Mouse (Mus musculus): ENCODE measurements at regions not wholly inside any gene's neighbourhood (a gene's known extent, or its start where the extent isn't known, plus 50 kb on each side); places are given as distances from the start of the nearest gene placed in this dataset.
"Not testable (repeated sequence)": the region's sequence is repeated elsewhere in the genome, so short reads cannot be mapped to it uniquely, and the experiment has no call there.

DNA sequence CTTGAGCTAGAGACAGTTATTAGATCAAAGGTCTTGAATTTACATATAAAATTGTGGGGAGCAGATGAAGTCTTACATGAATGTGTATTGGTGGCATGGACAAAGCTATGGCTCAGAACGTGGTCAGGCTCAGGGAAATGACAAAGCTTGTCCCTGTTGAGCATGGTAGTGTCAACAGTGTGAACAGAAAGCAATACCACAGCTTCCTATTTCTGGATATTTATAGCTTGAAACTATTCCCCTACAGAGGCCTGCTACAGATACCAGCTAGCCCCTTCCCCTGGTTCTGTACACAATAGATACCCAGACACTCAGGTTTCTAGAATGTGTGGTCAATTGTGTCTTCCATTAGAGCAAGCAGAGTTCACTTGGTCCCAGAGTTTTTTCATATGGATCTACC lies 236.8 kb upstream of the Rarb start:
- DNase-seq = no peak

DNA sequence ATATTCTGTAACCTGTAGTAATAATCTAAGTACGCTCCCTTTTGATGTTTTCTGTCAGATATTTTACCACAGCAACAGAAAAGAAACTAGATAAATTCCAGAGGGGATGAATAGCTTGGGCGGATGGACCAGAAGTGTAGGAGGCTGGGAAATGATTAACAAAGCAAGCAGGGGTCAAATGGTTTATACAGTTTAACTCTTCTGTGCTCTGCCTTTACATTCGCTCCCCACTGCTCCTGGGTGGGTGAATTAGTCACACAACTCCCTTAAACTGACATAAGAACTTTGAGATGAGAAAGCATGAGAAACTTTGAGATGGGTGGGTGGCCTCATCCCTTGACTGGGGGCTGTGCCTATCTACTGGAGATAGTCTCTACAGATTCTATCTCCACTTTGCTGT lies 235.4 kb upstream of the Rarb start:
- DNase-seq = no peak

DNA sequence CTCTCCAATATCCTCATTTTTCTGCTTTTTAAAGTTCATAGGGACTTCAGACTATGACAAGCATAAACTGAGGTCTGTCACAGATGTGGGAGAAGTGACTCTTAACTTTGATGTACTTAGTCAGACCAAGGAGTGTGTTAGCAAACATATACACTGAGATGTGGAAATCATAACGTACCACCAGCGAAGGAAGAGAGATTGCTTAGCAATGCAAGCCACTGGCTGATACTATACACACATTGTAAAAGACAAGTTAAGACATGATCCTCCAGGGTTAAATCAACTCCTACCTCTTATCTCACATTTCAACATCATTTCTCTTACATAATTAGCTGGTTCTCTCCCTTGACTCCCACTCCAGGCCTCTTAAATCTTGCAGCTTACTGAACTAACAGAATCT lies 227.9 kb upstream of the Rarb start:
- DNase-seq = no peak

DNA sequence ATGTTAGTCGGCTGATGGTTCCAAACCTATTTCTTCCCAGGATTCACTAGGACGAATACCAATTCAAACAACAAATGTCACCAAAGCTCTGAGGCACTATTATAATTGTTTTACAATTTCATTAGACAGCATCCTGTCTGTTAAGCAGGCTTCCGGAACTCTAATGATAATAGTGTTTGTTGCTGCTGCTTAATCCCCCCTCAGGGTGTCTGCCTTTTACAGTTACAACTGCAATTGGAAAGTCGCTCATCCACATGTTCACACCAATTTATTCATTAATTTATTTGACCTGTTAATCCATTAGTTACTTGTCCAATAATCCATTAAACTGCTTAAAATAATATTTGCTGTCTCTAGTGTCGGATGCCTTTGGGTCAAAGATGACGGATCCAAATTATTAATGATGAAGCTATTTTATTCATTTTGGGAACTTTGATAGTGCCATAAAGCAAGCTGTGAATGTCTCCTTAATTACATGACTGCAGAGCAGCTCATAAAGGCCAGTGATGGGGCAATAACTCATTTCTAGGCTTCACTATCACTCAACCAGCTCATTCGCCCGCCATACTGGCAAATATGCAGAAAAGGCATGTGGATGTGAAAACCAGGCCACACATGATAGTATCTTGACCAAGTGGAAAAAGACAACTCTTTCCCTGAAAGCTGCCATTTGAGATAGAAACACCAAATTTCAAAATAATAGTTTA lies 226.6 kb upstream of the Rarb start:
- DNase-seq = no peak

DNA sequence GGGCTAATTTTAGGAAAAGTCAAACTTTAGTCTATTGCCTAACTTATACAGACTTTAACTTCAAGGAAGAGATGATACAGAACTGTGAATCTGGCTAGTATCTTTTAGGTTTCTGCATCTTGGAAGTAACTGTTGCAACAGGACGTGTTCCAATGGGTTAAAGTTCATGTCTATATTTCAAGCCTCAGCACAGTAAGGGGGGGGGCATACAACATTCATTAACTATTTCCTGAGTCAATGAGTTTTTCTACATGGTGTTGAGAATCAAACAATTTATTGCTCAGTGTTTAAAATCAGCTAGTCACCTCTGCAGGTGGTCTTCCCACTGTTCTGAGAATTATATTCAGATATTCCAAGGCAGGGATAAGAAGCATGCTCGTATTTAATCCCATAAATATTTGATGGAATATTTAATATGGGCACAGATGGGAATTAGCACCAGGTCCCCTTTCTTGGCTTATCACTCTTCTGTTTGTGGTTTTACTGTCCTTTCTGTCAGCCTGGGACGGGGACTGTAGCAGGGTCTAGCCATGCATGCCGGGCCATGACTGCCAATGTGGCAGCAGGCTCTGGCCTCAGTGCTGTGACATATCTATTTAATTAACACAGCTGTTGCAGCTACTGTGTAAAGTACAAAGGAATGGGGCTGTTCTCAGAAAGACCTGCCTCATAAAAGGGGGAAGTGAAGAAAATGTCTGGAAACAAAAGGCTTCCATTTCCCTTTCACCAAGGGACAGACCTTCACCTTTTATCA lies 201.8 kb upstream of the Rarb start:
- DNase-seq = no peak

DNA sequence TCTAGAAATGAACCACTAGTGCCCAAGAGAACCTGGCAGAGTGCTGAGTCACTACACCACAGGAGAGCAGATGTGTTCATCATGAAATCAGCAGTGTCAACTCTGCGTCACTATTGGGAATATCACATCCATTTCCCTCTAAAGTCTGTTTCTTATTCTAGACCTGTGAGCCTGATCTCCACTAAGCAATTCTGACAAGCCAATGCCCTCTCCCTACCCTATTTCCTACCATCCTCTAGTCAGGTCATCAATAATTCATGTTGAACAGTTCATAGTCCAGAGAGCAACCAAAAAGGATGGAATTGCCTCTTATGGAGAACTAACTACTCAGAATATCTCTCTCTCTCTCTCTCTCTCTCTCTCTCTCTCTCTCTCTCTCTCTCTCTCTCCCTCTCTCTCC lies 194.0 kb upstream of the Rarb start:
- DNase-seq = no peak

DNA sequence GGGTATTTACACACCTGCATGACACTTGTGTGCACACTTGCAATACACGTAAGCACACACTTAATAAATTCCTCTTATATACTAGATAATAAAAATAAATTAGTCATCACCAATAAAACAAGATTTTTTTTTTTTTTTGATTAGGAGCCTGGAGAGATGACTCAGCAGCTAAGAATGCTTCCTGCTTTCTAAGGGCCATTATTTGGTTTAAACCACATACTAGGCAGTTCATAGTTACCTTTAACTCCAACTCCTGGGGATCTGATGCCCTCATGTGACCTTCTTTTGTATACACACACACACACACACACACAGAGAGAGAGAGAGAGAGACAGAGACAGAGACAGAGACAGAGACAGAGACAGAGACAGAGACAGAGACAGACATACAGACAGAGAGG lies 193.2 kb upstream of the Rarb start:
- no peak for DNase-seq

DNA sequence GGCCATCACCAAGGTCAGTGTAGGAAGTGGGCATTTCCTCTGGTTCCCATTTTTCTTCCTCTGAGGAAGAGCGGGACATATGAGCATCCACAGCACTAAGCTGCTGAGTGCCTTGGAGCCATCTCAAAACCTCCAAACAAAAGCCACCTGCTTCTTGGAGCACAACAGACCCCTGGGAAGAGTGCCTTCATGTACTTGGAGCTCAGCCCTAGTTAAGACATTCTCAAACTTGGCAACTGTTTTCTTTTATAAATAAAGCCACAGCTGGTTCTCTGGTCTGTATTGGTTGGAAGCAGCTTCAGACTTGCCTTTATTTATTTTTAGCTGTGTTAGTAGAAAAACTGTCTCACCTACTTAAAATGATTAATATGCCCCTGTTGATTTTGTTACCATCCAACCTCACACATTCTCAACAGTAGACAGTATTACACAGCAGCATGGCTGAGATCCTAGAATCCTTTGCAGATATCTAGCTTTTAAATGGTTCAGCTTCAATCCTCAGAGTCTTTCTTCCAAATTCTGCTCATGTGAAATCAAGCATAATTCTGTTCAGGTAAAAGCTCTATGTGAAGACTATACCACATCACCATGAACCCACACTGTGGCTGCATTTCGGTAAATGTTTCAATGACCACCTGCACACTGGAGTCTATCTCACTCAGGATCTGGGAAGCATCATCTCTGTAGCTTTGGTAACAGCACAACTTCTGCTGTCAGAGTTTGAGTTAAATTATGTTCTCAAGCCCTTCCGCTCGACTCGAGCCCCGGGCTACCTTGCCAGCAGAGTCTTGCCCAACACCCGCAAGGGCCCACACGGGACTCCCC lies 186.4 kb upstream of the Rarb start:
- no peak for DNase-seq

DNA sequence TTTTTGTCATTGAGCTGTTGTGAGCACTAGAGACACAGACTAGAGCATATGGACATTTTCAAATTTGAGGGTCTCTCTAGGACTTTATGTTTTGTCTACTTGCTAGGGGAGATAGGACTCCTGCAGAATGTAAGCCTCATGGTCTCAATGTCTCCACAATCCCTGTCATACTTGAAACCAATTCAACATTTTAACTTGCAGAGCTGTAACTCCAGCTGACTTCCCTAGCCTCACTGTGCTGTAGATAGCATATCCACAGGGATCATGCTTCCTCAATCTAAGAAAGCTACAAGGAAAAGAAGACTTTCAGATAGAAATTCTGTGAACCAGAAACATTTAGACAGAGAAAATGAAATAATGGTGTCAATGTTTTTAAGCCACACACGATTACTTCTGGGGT lies 185.8 kb upstream of the Rarb start:
- no peak for DNase-seq

DNA sequence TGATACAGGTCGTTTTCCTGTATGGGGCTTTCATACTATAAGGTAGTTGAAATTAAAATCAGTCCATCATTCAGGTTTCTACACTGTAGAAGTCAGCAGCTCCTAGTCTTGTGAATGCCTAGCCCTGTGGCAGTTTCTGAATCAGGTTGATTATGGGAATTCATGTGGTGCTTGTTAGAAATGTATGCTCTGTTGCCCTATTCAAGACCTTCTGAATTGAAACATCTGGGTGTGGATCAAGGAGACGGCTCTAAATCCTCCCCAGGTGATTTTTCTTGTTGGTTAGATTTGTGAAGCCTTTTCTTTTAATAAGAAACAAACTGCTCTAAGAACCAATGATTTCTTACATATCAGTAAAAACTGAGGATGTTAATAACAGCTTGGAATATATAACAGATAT lies 177.8 kb upstream of the Rarb start:
- no peak for DNase-seq

DNA sequence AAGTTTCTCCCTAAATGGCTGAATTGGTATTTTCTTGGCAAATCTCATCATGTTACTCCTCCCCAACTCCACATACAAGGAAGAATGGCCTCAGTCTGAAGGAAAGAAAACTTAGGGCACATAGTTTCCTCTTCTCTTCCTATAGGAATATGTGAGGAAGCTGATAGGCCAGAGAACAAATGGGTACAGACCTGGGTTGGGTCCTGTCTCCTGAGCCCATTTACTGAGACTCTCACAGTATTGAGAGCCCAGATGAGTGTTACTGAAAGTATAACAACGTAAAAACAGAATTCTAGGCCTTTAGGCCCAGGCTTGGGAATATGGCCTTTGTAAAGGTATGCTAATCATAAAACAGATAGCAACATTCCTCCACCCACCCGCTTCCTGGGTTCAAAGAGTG lies 152.0 kb upstream of the Rarb start:
- DNase-seq = not testable (repeated sequence)

DNA sequence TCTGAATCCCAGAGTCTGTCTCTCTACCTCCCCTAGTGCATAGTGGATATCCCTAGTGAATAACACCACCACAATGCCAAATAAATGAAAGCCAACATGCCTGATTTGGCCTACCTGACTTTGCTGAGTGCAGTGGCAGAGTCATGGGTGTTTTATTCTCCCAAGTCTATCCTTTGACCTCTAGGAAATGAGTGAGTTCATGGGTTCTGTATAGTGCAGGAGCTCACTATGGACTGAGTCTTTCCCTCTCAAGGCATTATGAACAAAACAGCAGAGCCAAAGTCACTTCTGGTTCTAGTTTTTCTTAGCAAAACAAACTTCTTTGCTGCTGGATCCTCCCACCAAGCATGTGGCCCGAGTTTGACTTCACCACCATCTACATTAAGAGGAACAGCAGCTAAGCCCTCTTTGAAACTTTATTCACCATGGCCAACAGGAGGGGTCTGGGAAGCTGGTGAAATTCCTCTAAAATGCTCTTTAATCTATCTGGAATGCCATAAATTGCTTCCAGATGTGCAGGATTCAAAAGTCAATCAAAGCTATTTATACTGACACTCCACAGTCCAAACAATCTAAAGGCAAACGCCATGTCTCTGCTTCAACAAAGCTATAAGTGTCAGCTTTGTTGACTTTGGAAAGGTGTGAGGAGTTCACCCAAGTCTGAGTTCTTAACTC lies 145.9 kb upstream of the Rarb start:
- DNase-seq = no peak

DNA sequence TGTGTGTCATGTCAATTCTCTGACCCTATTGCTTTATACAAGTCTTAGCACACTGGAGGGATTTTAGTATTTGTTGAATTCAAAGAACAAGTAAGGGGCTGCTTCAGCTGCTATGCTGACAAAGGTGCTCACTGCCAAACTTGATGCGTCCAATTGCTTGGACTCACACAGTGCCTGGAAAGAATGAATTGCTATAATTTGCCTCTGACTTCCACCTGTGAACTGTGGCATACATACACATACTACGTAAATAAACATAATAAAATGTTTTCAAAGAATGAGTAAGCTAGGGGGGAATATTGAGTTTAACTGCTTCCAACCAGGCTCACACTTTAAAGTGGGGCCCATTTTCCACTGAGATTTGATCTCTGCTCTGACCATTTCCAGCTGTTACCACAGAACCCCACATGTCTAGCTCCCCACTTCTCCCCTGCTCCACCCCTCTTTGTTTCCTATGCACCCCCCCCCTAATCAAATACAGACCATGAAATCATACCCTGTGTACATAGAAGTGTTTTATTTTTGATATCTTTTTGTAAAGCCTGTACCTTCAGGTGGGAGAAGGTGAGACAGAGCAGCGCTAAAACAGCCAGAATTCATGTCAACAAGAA lies 143.4 kb upstream of the Rarb start:
- no peak for DNase-seq

DNA sequence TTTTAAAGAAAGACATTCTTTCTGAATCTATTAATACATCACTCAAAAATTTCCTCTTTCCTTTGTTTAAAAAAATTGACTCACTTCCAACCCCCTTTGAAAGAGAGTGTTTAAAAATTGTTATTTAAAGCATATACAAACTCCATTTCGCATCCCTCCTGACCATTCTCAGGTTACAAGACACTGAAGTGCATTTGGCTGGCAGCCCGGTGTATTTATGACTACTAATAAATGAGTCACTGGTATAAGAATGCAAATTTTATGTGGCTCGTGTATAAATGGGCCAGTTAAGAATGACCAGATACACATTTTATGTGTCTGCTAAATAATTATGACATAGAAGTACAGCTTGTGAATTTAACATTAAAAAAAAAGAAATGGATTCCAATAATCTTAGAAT lies 138.8 kb upstream of the Rarb start:
- no peak for DNase-seq

DNA sequence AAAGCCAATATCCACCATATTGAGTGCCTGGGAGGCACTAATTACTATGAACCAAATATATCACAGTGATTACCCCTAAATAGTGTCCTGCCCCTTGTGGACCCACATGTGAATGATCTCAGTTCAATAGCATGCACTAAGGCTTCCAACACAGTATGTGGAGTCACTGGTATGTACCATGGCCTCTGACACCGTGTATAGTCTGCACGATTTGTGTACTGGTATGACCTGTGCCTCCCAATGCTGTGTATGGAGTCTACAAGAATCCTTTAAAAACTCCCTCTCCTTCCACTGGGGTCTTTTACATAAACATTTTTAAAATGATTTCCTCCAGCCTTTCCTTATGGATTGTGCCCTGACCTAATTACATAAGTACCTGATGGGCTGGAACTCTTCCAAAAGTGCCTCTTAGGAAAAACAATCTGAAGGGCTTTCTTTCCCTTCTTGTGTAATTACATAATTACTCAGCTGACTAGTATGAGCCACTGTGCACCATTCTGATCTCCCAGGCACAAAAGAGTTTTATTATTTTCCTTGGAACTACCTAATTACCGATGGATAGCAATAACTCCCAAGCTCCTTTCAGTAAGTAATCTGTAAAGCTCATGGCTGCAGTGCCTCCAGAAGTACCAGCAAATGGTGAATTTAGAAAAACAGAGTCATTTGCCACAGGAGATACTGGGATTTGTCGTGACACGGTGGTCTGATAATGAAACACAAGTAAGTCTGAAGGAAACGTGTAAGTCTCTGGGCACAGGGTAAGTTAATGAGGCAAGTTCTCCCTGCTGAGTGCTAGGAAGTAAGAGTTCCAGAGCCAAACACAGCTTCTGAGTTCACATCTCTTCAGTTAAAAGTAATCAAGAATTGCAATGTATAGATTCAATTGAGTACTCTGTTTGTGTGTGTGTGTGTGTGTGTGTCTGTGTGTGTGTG lies 135.8 kb upstream of the Rarb start:
- no peak for DNase-seq

DNA sequence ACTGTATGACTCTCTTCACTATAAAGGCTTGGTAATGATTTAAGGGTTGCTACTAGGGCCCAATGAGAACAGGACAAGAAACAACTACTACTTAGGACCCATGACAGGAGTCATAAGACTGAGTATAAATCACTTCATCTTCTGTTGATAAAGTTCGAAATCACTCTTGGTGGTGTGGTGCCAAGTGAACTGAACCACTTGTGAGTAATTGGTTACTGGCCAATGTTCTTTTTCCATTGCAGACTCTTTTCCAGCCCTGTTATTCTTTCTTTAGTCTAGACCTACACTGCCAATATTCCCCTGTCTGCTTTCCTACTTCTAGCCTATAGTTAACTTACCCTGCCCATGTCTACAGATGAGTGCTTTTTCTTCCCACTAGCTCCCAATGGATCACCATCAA lies 129.8 kb upstream of the Rarb start:
- no peak for DNase-seq

DNA sequence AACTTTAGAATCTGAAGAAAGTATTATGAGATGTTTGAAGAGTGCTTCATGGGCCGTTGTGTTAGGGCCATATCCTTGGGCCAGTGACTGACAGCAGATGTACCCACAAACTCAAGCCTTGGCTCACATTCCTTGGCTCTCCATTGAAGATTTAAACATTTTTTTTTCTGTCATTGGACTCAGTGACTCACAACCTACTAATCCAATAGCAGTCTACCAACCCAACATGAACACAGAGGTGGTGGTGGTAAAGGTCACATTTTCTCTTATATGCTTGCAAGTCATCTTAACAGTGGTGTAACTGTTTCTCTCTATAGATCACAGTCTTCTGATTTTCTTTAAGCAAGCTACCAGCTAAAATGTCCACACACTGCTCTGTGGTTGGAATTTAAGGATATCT lies 125.5 kb upstream of the Rarb start:
- DNase-seq = no peak

DNA sequence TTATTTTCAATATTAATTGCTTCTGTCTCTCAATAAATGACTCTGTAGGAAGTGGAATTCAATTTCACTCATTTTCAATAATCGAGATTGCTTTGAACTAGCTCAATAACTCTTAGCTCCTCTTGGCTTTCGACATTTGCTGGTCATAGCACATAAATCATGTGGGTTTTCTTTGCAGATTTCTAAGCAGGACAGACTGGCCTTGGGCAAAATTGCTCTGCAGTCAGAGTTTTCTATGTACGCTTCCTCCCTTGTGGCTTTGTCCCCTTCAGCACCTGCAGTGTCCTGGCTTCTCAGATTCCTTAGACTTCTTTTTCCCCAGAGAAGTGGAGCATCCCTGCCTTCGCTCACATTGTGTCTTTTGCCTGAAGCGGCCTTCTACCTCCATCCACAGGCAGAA lies 124.6 kb upstream of the Rarb start:
- no peak for DNase-seq

DNA sequence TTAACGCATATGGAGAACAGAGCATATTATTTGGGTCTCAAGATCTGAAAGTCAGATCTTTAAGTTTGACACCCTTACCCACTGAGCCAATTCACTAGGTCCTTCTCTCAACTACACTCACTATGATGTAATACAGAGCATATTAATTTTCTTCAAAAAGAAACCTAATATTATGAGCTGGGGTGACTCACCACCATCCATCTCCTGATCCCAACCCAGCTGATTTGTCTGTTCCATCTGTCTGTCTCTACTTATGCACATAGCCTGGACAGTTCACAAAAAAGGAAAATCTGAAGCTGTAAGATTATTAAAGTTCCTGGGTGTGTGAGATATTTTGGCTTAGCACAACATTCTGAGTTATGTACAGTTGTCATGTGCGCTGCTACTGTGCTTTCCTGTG lies 108.2 kb upstream of the Rarb start:
- DNase-seq = no peak

DNA sequence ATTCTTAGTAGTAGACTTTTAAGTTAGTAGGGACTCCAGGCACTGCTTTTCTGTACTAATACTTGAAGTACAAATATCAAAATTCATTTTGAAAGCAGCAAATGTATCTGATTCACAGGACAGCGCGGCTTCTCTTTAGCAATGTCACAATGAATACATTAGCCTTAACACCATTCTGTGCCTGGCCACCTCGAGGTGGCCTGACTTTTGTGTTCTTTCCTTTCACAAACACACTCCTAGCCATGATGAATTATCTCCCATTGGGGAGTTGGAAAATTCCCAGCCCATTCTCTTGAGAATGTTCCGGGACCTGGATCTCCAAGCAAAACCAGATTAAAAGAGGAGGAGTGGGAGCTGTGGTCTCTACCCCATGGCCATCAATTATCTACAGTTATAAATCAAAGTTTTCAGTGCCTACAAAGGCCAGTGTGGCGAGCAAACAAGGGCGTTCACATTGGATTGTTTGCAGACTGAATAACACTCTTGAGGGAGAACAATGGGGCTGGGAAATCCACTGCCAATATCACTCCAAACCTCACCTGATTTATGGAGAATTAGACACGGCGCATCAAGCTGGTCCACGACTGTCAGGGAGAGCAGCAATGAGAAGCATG lies 82.7 kb upstream of the Rarb start:
- DNase-seq = no peak
